Mouse (Mus musculus): ENCODE measurements around the gene Zbtb22.
"Not testable (repeated sequence)": the region's sequence is repeated elsewhere in the genome, so short reads cannot be mapped to it uniquely, and the experiment has no call there.

The Zbtb22 gene

GRCm38 (mm10) chr17:33948090-33948904 is 32.6 kb downstream of the Zbtb22 start:
- in situ Hi-C loops (cut with MboI) = no loop called here

- in situ Hi-C loops (cut with MboI) = no loop called here
Observed at GRCm38 (mm10) chr17:33948905-33949537, 33.3 kb downstream of the Zbtb22 start.

GRCm38 (mm10) chr17:33950131-33950625 is 34.5 kb downstream of the Zbtb22 start:
- in situ Hi-C loops (cut with MboI) = no loop called here

- in situ Hi-C loops (cut with MboI) = no loop called here
Observed at GRCm38 (mm10) chr17:33951021-33951946, 35.6 kb downstream of the Zbtb22 start, which contains the start of gene B3galt4. Gene B3galt4 (minus strand): TSS chr17:33951488.

- in situ Hi-C loops (cut with MboI) = not testable (repeated sequence)
Observed at GRCm38 (mm10) chr17:33952015-33952414, 36.3 kb downstream of the Zbtb22 start.

- in situ Hi-C loops (cut with MboI) = no loop called here
Observed at GRCm38 (mm10) chr17:33952879-33953278, 37.2 kb downstream of the Zbtb22 start.

GRCm38 (mm10) chr17:33953310-33953709 is 37.6 kb downstream of the Zbtb22 start:
- in situ Hi-C loops (cut with MboI) = no loop called here

- in situ Hi-C loops (cut with MboI) = no loop called here
Observed at GRCm38 (mm10) chr17:33953961-33954565, 38.4 kb downstream of the Zbtb22 start.

GRCm38 (mm10) chr17:33954646-33955554 is 39.2 kb downstream of the Zbtb22 start:
- in situ Hi-C loops (cut with MboI) = no loop called here

- in situ Hi-C loops (cut with MboI) = no loop called here
Observed at GRCm38 (mm10) chr17:33955555-33956214, 40.0 kb downstream of the Zbtb22 start, which contains the start of the genes Vps52 and Rps18. Gene Vps52 (plus strand): TSS chr17:33955812. Gene Rps18 (minus strand): TSS chr17:33956001.

GRCm38 (mm10) chr17:33956336-33956735 is 40.6 kb downstream of the Zbtb22 start:
- in situ Hi-C loops (cut with MboI) = no loop called here

GRCm38 (mm10) chr17:33957493-33957892 is 41.8 kb downstream of the Zbtb22 start:
- in situ Hi-C loops (cut with MboI) = no loop called here

GRCm38 (mm10) chr17:33958451-33958850 is 42.7 kb downstream of the Zbtb22 start:
- in situ Hi-C loops (cut with MboI) = no loop called here

GRCm38 (mm10) chr17:33959135-33959534 is 43.4 kb downstream of the Zbtb22 start:
- in situ Hi-C loops (cut with MboI) = no loop called here

- in situ Hi-C loops (cut with MboI) = no loop called here
Observed at GRCm38 (mm10) chr17:33959948-33960347, 44.2 kb downstream of the Zbtb22 start.

- in situ Hi-C loops (cut with MboI) = no loop called here
Observed at GRCm38 (mm10) chr17:33962876-33963275, 47.2 kb downstream of the Zbtb22 start.

- in situ Hi-C loops (cut with MboI) = no loop called here
Observed at GRCm38 (mm10) chr17:33965082-33965845, 49.6 kb downstream of the Zbtb22 start.

- in situ Hi-C loops (cut with MboI) = no loop called here
Observed at GRCm38 (mm10) chr17:33965846-33966550, 50.3 kb downstream of the Zbtb22 start.

Measured in mature B cell (primary cell).